Mouse (Mus musculus) embryonic facial prominence, embryonic 14.5 days (tissue): ENCODE results near the gene Glis3. TPM values are rescaled to one million over a fixed set of nuclear protein-coding genes. Genes with fewer than 3 reads are reported as not detected.
A peak's percentile ranks its signal among the peaks of the same experiment; 100 is the strongest.

Experiments
- ATAC-seq: fragments of 200-750 bp; cut with Nextera tagmentation; 2 replicates; pipeline ENCODE4 v1.8.0; 2017; ENCODE audit warnings: low read depth, moderate number of reproducible peaks, moderate TSS enrichment
- DNase-seq: peaks from one replicate; pipeline ENCODE4 v3.0.0-alpha.2; 2015; ENCODE audit warnings: low spot score
- H3K27ac ChIP-seq: fragments of 300-500 bp; sonication (generic); replicated peaks from 2 replicates; pipeline ENCODE4 v1.5.1; 2014; ENCODE audit warnings: low read depth, mild to moderate bottlenecking, low read length, moderate library complexity
- H3K27me3 ChIP-seq: fragments of 300-500 bp; sonication (generic); replicated peaks from 2 replicates; pipeline ENCODE4 v1.6.1; 2014; ENCODE audit warnings: low read length; ENCODE audit not compliant: control insufficient read depth, insufficient read depth
- H3K36me3 ChIP-seq: fragments of 300-500 bp; sonication (generic); 2 replicates; pipeline ENCODE4 v1.6.1; 2014; ENCODE audit warnings: low read length, mixed read lengths; ENCODE audit not compliant: control insufficient read depth, insufficient read depth
- H3K4me1 ChIP-seq: fragments of 300-500 bp; sonication (generic); 2 replicates; pipeline ENCODE4 v1.6.1; 2014; ENCODE audit warnings: antibody characterized with exemption, low read length; ENCODE audit not compliant: control insufficient read depth, insufficient read depth
- H3K4me2 ChIP-seq: fragments of 300-500 bp; sonication (generic); 2 replicates; pipeline ENCODE4 v1.6.1; 2014; ENCODE audit warnings: low read depth, mild to moderate bottlenecking, low read length, moderate library complexity, mixed read lengths
- H3K4me3 ChIP-seq: fragments of 300-500 bp; sonication (generic); 2 replicates; pipeline ENCODE4 v1.5.1; 2014; ENCODE audit warnings: low read depth, mild to moderate bottlenecking, low read length
- H3K9ac ChIP-seq: fragments of 300-500 bp; sonication (generic); 2 replicates; pipeline ENCODE4 v1.6.1; 2014; ENCODE audit warnings: low read depth, mild to moderate bottlenecking, low read length, moderate library complexity, mixed read lengths
- H3K9me3 ChIP-seq: fragments of 300-500 bp; sonication (generic); 2 replicates; pipeline ENCODE4 v1.6.1; 2016; ENCODE audit warnings: low read length; ENCODE audit not compliant: control insufficient read depth
- WGBS: fragments of 180-500 bp; shearing (Covaris S2); extraction: QIAGEN DNeasy Blood & Tissue Kit; methylation state at CpG from one replicate; pipeline ENCODE4 v1.1.7; 2014; 5-methylcytosine and 5-hydroxymethylcytosine counted together
- polyA plus RNA-seq: library from polyadenylated mRNA; unstranded; fragments of >200 nt; fragmentation: Nextera tagmentation; extraction: Ambion mirVana; gene quantifications from 2 replicates; pipeline ENCODE4 v1.2.1, GENCODE M21; 2014

Gene Glis3
- polyA plus RNA-seq: 3.8 and 6.0 TPM in 2 replicates

- H3K9me3 ChIP-seq: no peaks in the 10 kb centered on the region
- under 1% methylated on average over 42 of the region's 66 CpGs for WGBS
- peak; percentile 85 for DNase-seq
- H3K27ac ChIP-seq: peak within 1 kb of the TSS; percentile 54; the same call in 1 of the 2 replicates
- peaks cover 13% of the 10 kb centered on the region for H3K27me3 ChIP-seq
- peak; percentile 94 for ATAC-seq
- peak within 1 kb of the TSS; percentile 74 for H3K9ac ChIP-seq
- H3K4me3 ChIP-seq: peak within 1 kb of the TSS; percentile 72
- peaks cover 16% of the 10 kb centered on the region for H3K4me1 ChIP-seq
- H3K4me2 ChIP-seq: peak within 1 kb of the TSS; percentile 99
- no peaks in the 10 kb centered on the region for H3K36me3 ChIP-seq
Measured at GRCm38 (mm10) chr19:28679776-28680391, at the start of gene Glis3. Gene Glis3, minus strand, starts transcription at chr19:28680077.

- no peaks in the 10 kb centered on the region for H3K36me3 ChIP-seq
- no peak overlapping the region for H3K9ac ChIP-seq
- no peak overlapping the region for H3K4me3 ChIP-seq
- no peaks in the 10 kb centered on the region for H3K27me3 ChIP-seq
- 54% methylated on average over 18 of the region's 18 CpGs for WGBS
- no peak overlapping the region for H3K27ac ChIP-seq
- no peaks in the 10 kb centered on the region for H3K9me3 ChIP-seq
- ATAC-seq (no peak), DNase-seq (peak; percentile 82)
- H3K4me2 ChIP-seq: no peak overlapping the region
- H3K4me1 ChIP-seq: no peaks in the 10 kb centered on the region
Measured at GRCm38 (mm10) chr19:28726161-28726880, 46.4 kb upstream of the Glis3 start.

- Histone ChIP-seq H3K27ac (no peak overlapping the region), H3K4me3 (no peak overlapping the region), H3K36me3 (no peaks in the 10 kb centered on the region), H3K27me3 (no peaks in the 10 kb centered on the region), H3K9me3 (no peaks in the 10 kb centered on the region), H3K4me2 (no peak overlapping the region), H3K4me1 (no peaks in the 10 kb centered on the region), H3K9ac (no peak overlapping the region)
- DNase-seq (no peak), ATAC-seq (no peak)
- WGBS: 87% methylated on average over 7 of the region's 7 CpGs
Measured at GRCm38 (mm10) chr19:28724641-28725040, 44.8 kb upstream of the Glis3 start.

GRCm38 (mm10) chr19:28722626-28723025 lies 42.7 kb upstream of the Glis3 start:
- no peak overlapping the region for H3K4me3 ChIP-seq
- H3K4me2 ChIP-seq: no peak overlapping the region
- no peaks in the 10 kb centered on the region for H3K4me1 ChIP-seq
- H3K36me3 ChIP-seq: no peaks in the 10 kb centered on the region
- H3K9ac ChIP-seq: no peak overlapping the region
- DNase-seq (no peak), ATAC-seq (no peak)
- H3K27ac ChIP-seq: no peak overlapping the region
- no peaks in the 10 kb centered on the region for H3K27me3 ChIP-seq
- H3K9me3 ChIP-seq: no peaks in the 10 kb centered on the region
- 87% methylated on average over 4 of the region's 4 CpGs for WGBS

- Histone ChIP-seq H3K9ac (no peak overlapping the region), H3K9me3 (no peaks in the 10 kb centered on the region), H3K27me3 (no peaks in the 10 kb centered on the region), H3K4me2 (no peak overlapping the region), H3K27ac (no peak overlapping the region), H3K4me3 (no peak overlapping the region), H3K36me3 (no peaks in the 10 kb centered on the region), H3K4me1 (no peaks in the 10 kb centered on the region)
- 84% methylated on average over 8 of the region's 10 CpGs for WGBS
- DNase-seq (no peak), ATAC-seq (no peak)
Measured at GRCm38 (mm10) chr19:28721834-28722233, 42.0 kb upstream of the Glis3 start.

GRCm38 (mm10) chr19:28720016-28720415 lies 40.1 kb upstream of the Glis3 start:
- no peak overlapping the region for H3K9ac ChIP-seq
- no peaks in the 10 kb centered on the region for H3K36me3 ChIP-seq
- ATAC-seq: no peak
- H3K27me3 ChIP-seq: no peaks in the 10 kb centered on the region
- no peak overlapping the region for H3K4me2 ChIP-seq
- DNase-seq: no peak
- no peak overlapping the region for H3K27ac ChIP-seq
- H3K4me1 ChIP-seq: no peaks in the 10 kb centered on the region
- no peak overlapping the region for H3K4me3 ChIP-seq
- no peaks in the 10 kb centered on the region for H3K9me3 ChIP-seq

GRCm38 (mm10) chr19:28714674-28715073 lies 34.8 kb upstream of the Glis3 start:
- H3K9ac ChIP-seq: no peak overlapping the region
- no peaks in the 10 kb centered on the region for H3K27me3 ChIP-seq
- no peak overlapping the region for H3K4me2 ChIP-seq
- 61% methylated on average over 4 of the region's 4 CpGs for WGBS
- no peak overlapping the region for H3K4me3 ChIP-seq
- DNase-seq (peak; percentile 18), ATAC-seq (no peak)
- no peak overlapping the region for H3K27ac ChIP-seq
- H3K36me3 ChIP-seq: no peaks in the 10 kb centered on the region
- no peaks in the 10 kb centered on the region for H3K4me1 ChIP-seq
- no peaks in the 10 kb centered on the region for H3K9me3 ChIP-seq

GRCm38 (mm10) chr19:28697718-28698117 lies 17.8 kb upstream of the Glis3 start:
- no peaks in the 10 kb centered on the region for H3K4me1 ChIP-seq
- DNase-seq (no peak), ATAC-seq (no peak)
- H3K36me3 ChIP-seq: no peaks in the 10 kb centered on the region
- no peak overlapping the region for H3K9ac ChIP-seq
- 67% methylated on average over 3 of the region's 3 CpGs for WGBS
- no peak overlapping the region for H3K27ac ChIP-seq
- H3K9me3 ChIP-seq: no peaks in the 10 kb centered on the region
- no peak overlapping the region for H3K4me3 ChIP-seq
- no peaks in the 10 kb centered on the region for H3K27me3 ChIP-seq
- H3K4me2 ChIP-seq: no peak overlapping the region

- Histone ChIP-seq H3K4me3 (no peak overlapping the region), H3K27ac (no peak overlapping the region), H3K27me3 (no peaks in the 10 kb centered on the region), H3K36me3 (no peaks in the 10 kb centered on the region), H3K4me1 (peaks cover 3% of the 10 kb centered on the region; the same call in 1 of the 2 replicates), H3K9me3 (no peaks in the 10 kb centered on the region), H3K9ac (no peak overlapping the region), H3K4me2 (no peak overlapping the region)
- DNase-seq: no peak
- ATAC-seq: no peak
- WGBS: 68% methylated on average over 4 of the region's 4 CpGs
Measured at GRCm38 (mm10) chr19:28686398-28686797, 6.5 kb upstream of the Glis3 start.
